Mouse (Mus musculus) 3134 (cell line): Measurements from ENCODE around the gene Ppp1r12c.

Experiments
- DNase-seq: peaks from one replicate; pipeline ENCODE4 v3.0.0-alpha.2; 2011; ENCODE audit warnings: low spot score; ENCODE audit not compliant: insufficient read length; ENCODE audit errors: extremely low read depth

Ppp1r12c gene

GRCm38 (mm10) chr7:4440549-4440948, 60.9 kb downstream of the Ppp1r12c start:
- no peak for DNase-seq

- no peak for DNase-seq
These were observed 63.8 kb downstream of the Ppp1r12c start for GRCm38 (mm10) chr7:4437721-4438120.

DNA sequence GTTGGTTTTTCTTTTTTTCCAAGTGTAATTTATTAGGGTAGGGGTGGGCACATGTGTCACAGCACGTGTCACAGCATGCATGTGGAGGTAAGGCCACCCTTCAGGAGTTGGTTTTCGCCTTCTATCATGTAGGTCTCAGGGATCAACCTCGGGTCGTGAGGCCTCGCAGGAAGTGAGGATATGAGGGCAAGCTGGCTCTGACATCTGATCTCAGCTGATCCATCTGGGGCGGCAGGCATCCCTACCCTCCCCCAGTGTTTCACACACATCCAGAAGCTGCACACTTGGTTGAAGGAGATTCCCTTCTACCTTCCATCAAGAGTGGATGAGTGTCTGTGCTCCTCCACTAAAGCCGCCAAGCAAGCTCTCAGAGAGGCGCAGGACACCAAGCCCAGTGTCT, 69.5 kb downstream of the Ppp1r12c start:
- no peak for DNase-seq

GRCm38 (mm10) chr7:4431548-4431947, 69.9 kb downstream of the Ppp1r12c start:
- DNase-seq = peak; percentile 36
